Mouse (Mus musculus) layer of hippocampus, adult 9-11 months (tissue): Measurements from ENCODE around the gene Herpud2.
"Not testable (repeated sequence)": the region's sequence is repeated elsewhere in the genome, so short reads cannot be mapped to it uniquely, and the experiment has no call there.

ENCODE experiments used
- DNase-seq: peaks from one replicate; pipeline ENCODE4 v3.0.0; 2022

Herpud2 gene

DNA sequence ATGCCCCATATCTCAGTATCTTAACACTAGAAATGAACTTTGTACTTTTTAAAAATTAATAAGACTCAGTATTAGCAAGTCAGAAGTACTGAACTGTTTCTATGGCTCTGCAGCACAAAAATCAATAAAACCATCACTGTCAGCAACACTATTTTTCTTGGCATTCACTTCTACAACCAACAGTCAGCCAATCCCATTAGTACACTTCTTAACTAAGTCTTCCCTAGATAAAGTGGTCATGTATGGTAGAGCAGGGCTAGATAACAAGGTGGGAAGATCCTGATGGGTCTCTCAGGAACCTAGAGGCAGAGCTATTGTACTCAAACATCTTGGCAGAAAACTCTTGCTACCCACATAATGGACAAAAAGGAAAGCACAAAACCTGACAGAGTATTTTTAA is 7.7 kb downstream of the Herpud2 start:
- no peak for DNase-seq

DNA sequence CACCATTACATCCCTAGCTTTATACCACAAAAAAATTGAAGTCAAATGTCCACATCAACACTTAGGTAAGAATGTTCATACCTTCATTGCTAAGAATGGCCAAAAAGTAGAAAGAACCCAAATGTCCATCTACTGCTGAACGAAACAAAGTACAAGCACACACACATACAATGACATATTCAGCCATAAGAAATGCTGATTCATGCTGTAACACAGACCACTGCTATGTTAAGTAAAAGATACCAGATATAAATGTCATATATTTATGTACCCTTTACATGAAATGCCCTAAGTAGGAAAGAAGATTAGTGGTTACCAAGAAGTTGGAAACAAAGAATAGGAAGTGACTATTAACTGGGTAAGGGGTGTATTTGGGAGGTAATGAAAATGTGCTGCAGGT is 8.6 kb downstream of the Herpud2 start:
- no peak for DNase-seq

DNA sequence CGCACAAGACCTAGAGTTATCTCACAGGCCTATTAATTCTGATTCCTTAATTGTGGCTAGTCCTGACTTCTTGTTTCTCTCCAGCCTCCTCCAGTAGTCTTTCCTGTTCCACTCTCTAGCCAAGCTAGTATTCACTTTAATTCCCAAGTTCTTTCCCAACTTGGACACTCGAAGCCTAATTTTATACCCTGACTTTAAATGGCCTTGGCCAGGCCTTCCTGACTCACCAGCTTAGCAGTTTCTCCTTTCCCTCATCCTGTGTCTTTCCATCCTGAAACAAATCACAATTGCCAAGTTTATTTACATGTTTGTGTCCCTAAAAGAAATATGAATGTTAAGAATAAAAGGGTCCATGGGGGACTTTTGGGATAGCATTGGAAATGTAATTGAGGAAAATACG is 9.6 kb downstream of the Herpud2 start:
- DNase-seq = no peak

DNA sequence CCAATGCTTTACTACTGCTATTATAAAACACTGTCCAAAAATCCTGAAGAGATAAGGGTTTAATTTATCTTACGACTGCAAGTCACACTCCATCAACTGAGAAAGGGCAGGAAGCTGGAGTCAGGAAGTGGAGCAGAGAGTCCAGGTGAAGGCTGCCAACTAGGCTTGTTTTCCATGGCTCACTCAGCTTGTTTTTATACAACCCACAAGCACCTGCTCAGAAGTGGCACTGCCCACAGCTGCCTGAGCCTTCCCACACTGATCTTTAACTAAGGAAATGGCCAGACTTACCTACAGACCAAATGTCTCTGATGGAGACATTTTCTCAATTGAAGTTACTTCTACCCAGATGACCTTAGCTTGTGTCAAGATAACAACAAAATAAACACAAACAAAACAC is 11.3 kb downstream of the Herpud2 start:
- no peak for DNase-seq

DNA sequence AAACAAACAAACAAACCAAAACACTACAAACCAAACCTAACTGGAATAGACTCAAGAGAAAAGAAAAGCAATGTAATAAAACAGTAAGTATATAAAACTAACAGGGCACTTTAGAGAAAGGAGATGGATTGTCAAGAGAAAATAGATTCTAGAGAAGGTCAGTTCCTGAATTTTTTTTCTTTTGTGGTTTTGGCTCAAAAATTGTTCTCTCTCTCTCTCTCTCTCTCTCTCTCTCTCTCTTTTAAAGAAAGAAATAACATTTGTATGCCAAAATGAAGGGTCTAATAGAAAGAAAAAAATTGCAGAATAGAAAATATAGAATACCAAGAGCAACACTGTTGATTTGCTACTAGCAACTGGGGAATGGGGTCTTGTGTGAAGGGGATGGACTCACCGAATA is 12.7 kb downstream of the Herpud2 start:
- no peak for DNase-seq

DNA sequence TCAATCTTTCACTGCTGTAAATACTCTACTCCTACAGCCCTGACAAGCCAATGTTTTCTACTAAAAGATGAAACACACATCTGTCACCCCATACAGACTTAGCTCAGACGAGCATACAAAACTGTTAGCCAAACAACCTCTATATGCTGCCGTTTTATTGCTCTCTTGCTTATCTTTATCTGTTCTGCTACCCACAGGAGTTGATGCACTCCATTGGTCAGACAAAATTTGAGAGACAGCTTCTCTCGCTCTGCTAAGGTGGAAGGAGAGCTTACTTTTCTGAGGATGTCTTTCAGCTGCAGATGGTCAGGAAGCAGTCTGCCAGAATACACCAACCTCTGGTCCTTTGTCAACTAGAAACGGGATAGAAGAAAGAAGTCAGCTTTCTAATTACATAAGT is 18.7 kb downstream of the Herpud2 start:
- DNase-seq = no peak

DNA sequence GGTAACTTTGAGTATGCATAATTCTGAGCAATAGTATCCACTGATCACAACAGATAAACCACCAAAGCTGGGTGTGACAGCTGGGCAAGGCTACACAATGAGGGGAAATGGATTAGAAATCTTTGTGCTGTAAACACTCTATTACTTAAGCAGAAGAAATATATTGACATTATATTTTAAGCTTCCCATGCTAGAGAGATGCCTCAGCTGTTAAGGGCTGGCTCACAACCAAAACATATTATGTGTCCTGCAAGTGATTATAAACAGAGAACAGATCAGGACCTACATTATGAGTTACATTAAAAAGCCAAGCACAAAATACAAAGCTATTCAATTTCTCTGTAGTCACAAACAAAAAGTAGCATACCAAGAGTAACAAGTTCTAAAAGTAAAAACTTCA is 19.4 kb downstream of the Herpud2 start:
- no peak for DNase-seq

DNA sequence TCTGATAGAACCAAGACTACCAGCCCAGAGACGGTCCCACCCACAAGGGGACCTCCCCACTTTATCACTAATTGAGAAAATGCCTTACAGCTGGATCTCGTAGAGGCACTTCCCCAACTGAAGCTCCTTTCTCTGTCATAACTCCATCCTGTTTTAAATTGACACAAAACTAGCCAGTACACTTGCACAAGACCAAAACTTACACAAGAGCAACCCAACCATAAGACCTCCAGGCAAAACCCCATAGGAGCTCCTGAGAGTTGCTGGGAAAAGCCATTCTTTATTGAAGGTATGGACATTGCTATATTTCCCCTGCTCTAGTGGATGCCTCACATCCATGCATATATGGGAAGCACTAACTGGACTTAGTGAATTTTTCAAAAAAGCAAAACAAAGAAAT is 27.6 kb downstream of the Herpud2 start:
- no peak for DNase-seq

DNA sequence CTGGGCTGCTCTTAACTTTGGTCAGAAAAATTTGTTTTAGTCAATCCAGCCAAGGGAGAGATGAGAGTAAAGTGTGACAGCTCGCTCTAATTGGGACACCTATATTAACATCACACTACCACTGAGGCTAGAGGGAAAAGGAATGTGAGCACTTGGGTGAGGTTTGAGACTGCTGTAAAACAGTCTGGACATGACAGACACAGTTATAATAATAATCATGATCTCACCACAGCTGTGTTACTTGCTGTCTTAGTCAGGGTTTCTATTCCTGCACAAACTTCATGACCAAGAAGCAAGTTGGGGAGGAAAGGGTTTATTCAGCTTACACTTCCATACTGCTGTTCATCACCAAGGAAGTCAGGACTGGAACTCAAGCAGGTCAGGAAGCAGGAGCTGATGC is 28.0 kb downstream of the Herpud2 start:
- not testable (repeated sequence) for DNase-seq

DNA sequence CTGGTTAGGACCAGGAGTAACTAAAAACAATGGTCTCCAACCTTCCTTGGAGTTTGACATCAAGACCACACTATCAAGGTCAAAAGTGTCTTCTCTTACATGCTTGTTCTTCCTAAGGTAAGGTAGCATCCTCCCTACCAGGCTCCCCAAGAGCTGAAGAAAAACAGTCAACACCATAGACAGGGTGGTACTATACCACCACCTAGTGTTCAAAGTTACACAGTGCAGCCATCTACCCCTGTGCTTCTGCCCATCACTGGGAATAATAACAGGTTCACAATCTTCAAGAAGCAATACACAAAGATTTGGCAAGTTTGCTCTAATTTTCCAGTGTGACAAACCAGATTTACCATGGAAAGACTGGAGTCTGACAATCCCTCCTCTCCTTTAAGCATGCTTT is 47.0 kb downstream of the Herpud2 start:
- peak; percentile 47 for DNase-seq

DNA sequence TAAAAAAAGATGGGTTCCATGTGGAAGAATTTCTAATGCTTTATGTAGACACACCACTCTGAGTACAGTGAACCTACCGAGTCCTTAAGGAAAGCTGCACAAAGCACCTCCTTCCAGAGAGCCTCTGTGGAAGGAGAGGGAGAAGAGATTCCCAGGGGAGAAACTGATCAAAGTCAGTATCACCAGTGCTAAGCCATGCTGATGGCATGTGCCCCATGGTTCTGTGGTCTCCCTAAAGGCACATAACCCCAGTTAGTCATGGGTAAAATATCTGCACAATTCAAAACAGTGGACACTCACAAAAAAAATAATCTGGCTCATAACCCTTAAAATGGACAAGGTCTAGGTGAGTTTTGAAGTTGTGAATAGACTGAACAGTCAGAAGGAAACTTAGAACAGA is 48.7 kb downstream of the Herpud2 start:
- no peak for DNase-seq

DNA sequence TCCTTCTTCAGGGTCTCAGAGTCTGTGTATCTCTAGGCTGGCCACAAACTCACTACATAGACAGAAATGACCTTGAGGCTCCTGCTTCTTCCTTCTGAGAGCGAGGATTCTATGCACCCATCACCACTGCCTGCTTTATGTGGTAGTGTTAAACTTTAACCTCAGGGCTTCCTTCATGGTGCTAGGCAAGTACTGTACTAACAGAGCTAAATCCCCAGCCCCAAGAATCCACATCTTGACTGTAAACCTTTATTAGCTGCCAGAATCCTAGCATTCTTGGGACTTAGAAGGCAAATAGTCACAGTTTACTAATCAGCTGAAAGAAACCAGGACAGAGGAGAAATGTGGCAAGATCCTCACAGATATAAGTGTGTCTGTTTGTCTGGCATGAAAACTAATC is 60.8 kb downstream of the Herpud2 start:
- no peak for DNase-seq

DNA sequence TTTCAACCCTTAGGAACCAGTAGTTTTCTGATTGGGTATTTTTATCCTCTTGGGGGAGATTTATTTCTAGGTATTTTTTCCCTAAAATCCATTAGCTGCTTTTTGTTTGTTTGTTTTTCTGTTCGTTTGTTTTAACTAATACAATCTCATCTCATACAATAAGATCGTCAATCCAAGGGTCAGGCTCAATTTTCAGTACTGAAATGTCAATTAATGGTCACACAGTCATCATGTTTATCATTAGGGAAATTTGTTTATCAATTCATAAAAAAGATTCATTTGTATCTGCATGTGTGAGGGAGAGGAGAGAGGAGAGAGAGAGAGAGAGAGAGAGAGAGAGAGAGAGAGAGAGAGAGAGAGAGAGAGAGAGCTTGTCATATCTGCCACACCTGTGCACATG is 62.5 kb downstream of the Herpud2 start, which contains the start of gene Gm10181:
Gene Gm10181 (plus strand): TSS at position 301 of the 400 bp plus-strand sequence.
- DNase-seq = no peak

DNA sequence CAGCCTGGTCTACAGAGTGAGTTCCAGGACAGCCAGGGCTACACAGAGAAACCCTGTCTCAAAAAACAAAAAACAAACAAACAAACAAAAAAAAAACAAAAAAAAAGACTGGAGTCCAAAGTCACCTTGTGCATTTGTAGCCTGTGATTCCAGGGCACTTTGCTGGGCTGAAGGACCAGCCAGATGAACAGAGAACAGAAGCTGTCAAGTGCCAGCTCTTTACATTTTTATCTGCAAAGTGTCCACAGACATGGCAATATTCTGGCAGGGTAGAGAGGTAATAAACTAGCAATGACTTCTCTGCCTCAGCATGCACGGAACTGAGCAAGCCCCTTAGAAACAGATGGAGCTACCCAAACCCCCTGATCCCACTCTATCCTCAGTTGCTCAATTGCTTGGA is 75.1 kb downstream of the Herpud2 start:
- DNase-seq = no peak

DNA sequence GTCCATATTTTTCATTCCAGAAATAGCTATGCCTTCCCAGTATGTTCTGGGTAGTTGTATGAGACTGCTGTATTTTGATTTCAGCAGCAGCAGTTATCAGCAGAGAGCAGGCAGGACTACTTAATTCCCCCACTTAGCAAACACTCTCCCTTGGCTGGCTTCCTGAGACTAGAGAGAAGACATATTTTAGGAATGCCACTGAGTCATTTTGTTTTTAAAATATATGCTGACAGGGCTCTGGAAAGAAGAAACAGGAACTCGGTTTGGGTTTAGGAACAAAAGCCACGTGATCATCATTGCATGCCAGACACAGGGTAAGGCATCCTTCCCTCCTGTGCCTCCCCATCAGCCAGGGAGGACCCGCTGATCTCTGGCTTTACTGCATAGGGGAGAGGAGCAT is 75.6 kb downstream of the Herpud2 start:
- DNase-seq = peak; percentile 41

DNA sequence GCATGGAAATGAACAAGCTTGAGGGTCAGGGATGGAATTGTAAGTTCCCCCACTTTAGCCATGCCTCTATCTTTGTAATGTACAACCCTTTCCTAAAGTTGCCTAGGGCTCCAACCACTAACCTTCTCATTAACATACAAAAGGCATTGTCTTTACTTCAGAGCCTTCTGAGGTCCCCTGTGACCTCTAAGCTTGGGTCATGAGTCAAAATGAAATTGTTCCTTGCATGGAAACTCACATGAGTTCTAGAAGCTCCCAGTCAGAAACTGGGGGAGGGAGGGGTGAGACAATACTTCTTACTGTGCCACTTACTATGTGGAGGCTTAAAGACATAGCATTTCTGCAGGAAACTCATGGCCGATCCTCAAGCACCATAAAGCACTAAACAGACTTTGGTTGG is 79.0 kb downstream of the Herpud2 start:
- DNase-seq = no peak

DNA sequence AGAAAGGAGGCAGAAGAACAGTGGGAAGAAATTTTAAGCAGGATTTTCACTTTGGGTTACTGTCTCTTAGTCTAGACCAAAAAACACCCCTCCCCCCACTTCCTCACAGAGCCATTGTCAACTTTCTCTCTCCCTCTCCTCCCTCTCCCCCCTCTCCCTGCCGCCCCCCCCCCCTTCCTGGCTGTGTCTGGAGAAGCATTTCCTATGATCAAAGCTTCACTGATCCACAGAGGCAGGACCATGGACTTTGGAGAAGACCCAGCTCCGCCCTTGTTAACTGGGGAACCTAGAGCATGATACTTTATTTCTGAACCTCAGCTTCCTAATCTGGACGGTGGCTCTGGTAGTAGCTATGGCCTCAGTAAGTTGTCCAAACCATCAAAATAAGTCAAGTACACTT is 92.9 kb downstream of the Herpud2 start:
- no peak for DNase-seq
